Mouse (Mus musculus) ovary, adult 10 weeks (tissue): Measurements from ENCODE around the gene Sfrp4. TPM values are rescaled to one million over a fixed set of nuclear protein-coding genes. Genes with fewer than 3 reads are reported as not detected.

ENCODE experiments used
- polyA plus RNA-seq: library from polyadenylated mRNA; stranded (reverse); fragments of 350-450 nt; fragmentation: Illumina TruSeq; extraction: RNeasy Lipid Tissue Mini Kit (QIAGEN cat#74804); gene quantifications from one replicate; pipeline ENCODE4 v1.2.3, GENCODE M21; 2014

Gene Sfrp4
- 155 TPM for polyA plus RNA-seq

DNA sequence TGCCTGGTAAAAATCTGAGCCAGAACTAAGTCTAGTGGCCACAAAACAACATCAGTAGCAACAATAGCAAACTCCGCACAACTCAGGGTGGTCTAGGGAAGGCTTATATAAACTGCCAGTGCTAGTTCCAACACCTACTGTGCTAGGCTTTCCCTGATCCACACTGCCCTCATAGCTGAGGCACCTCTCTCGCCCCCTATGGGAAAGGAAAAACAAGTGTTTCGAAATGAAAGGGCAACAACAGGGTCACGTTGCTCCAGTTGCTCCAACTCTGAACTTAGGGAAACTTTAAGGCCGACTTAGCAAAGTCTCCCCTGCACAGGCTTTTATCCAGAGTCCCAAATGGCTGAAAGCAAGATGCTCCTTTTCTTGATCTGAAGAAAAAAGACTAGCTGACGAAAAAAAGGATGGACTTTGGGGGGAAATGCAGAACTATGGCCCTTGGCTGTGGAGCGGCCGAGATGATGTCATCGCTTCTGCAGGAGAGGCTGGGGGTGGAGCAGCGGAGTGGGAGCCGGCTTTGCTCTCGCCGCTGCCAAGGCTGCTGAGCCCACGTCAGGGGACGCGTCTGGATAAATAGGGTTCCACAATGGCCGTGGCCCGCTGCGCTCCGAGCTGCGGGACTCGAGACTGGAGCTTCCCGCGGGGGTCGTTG, at the start of gene Sfrp4:
TSS of gene Sfrp4 (plus strand) at position 532 of the 655 bp plus-strand sequence.

DNA sequence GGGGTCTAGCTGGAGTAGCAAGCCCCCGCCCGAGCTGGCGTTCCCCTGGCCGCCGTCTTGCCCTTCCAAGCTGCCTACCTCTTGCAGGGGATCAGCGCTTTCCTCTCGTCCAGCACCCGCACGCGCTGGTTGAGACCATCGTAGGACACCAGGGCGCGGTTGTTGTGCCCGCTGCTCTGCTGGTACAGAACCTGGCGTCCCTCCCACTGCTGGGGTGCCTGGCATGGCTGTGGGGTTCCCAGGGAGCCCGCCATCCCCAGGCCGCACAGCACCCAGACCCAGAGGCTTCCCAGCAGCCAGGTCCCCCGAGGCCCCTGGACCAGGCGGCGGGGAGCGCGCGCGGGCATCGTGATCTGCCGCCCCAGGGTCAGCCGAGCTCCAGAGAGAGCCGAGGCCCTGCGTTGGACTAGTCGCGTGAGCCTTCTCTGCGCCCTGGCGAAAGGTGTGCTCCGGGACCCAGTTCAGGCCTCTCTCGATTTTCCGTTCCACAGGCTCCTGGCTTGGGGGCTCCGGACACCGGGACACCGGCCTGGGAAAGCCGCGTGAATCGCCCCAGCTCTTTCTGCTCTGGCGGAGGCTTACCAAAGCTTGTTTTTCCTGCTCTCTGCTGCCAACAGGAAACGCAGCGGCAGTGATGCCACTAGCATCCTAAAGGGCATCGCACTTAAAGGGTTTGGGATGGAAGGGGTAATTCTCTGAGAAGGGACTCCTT, 3.5 kb upstream of the Sfrp4 start, which contains the start of gene Epdr1:
TSS of gene Epdr1 (minus strand) at position 712 of the 712 bp plus-strand sequence.

Other genes starting within 250 kb of the Sfrp4 start
- gene Stard3nl, start 227.3 kb upstream of the Sfrp4 start, polyA plus RNA-seq, result 41.1 TPM
- 43.4 TPM for gene Epdr1, start 3.2 kb upstream of the Sfrp4 start, polyA plus RNA-seq
- not detected for gene Nme8, start 74.7 kb downstream of the Sfrp4 start, polyA plus RNA-seq
- 5.1 TPM for gene Gpr141, start 201.2 kb downstream of the Sfrp4 start, polyA plus RNA-seq